Mouse (Mus musculus) neural tube, embryonic 13.5 days (tissue): ENCODE results near the gene Dab1. TPM values are rescaled to one million over a fixed set of nuclear protein-coding genes. Genes with fewer than 3 reads are reported as not detected.

Source experiments
- ATAC-seq: fragments of 200-750 bp; cut with Nextera tagmentation; 2 replicates; pipeline ENCODE4 v1.8.0; 2017; ENCODE audit warnings: low read depth, mild to moderate bottlenecking, moderate TSS enrichment, moderate library complexity
- H3K27ac ChIP-seq: fragments of 300-500 bp; sonication (generic); replicated peaks from 2 replicates; pipeline ENCODE4 v1.5.1; 2015; ENCODE audit warnings: moderate library complexity, mild to moderate bottlenecking, inconsistent platforms
- H3K27me3 ChIP-seq: fragments of 300-500 bp; sonication (generic); 2 replicates; pipeline ENCODE4 v1.6.1; 2015; ENCODE audit warnings: mild to moderate bottlenecking, inconsistent platforms
- H3K36me3 ChIP-seq: fragments of 300-500 bp; sonication (generic); 2 replicates; pipeline ENCODE4 v1.6.1; 2015; ENCODE audit warnings: mild to moderate bottlenecking, inconsistent platforms
- H3K4me1 ChIP-seq: fragments of 300-500 bp; sonication (generic); replicated peaks from 2 replicates; pipeline ENCODE4 v1.6.1; 2015; ENCODE audit warnings: inconsistent platforms
- H3K4me2 ChIP-seq: fragments of 300-500 bp; sonication (generic); 2 replicates; pipeline ENCODE4 v1.6.1; 2015; ENCODE audit warnings: inconsistent platforms, mild to moderate bottlenecking, moderate library complexity
- H3K4me3 ChIP-seq: fragments of 300-500 bp; sonication (generic); 2 replicates; pipeline ENCODE4 v1.5.1; 2015; ENCODE audit warnings: mild to moderate bottlenecking, inconsistent platforms
- H3K9ac ChIP-seq: fragments of 300-500 bp; sonication (generic); 2 replicates; pipeline ENCODE4 v1.6.1; 2015; ENCODE audit warnings: moderate library complexity, mild to moderate bottlenecking, inconsistent platforms
- H3K9me3 ChIP-seq: fragments of 300-500 bp; sonication (generic); 2 replicates; pipeline ENCODE4 v1.6.1; 2016; ENCODE audit warnings: inconsistent platforms
- WGBS: fragments of 180-500 bp; shearing (Covaris S2); methylation state at CpG from one replicate; pipeline ENCODE4 v1.1.7; 2015; 5-methylcytosine and 5-hydroxymethylcytosine counted together
- polyA plus RNA-seq: library from polyadenylated mRNA; unstranded; fragments of >200 nt; fragmentation: Nextera tagmentation; extraction: Ambion mirVana; gene quantifications from 2 replicates; pipeline ENCODE4 v1.2.1, GENCODE M21; 2015

Gene Dab1
- polyA plus RNA-seq, 1 experiment from 2014 or later: 46.6 TPM

- Histone ChIP-seq H3K4me3 (no peak overlapping the region), H3K27me3 (no peaks in the 10 kb centered on the region), H3K9ac (no peak overlapping the region), H3K4me1 (peaks cover 22% of the 10 kb centered on the region), H3K4me2 (no peak overlapping the region), H3K36me3 (no peaks in the 10 kb centered on the region), H3K9me3 (no peaks in the 10 kb centered on the region), H3K27ac (no peak overlapping the region)
- ATAC-seq: no peak
- 46% methylated on average over 8 of the region's 8 CpGs for WGBS
Observed at GRCm38 (mm10) chr4:104522324-104522723, 903.2 kb downstream of the Dab1 start.

DNA sequence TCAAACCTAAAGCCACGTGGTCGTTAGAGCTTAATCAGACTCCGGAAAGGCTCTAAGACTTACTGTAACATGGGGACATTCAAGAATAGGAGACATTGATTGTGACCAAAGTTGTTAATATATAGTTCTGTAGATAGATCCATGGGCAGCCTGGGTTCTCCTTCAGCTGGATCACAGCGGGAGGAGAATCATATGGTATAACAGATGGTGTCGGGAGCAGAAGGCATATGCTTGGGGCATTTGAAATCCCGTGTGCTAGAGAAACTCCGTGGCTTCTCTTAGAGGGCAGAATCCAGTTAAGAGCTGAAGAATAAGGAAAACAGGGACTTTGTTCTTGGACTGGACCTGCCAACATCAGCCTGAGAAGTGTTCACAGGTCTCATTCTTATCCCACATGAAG, 904.6 kb downstream of the Dab1 start:
- WGBS: 77% methylated on average over 7 of the region's 7 CpGs
- Histone ChIP-seq H3K9me3 (no peaks in the 10 kb centered on the region), H3K27ac (no peak overlapping the region), H3K36me3 (no peaks in the 10 kb centered on the region), H3K4me1 (peaks cover 22% of the 10 kb centered on the region), H3K9ac (no peak overlapping the region), H3K27me3 (no peaks in the 10 kb centered on the region), H3K4me3 (no peak overlapping the region), H3K4me2 (no peak overlapping the region)
- ATAC-seq: no peak

GRCm38 (mm10) chr4:104529905-104530646, 910.9 kb downstream of the Dab1 start:
- 66% methylated on average over 4 of the region's 4 CpGs for WGBS
- Histone ChIP-seq H3K9ac (no peak overlapping the region), H3K9me3 (no peaks in the 10 kb centered on the region)

GRCm38 (mm10) chr4:104532846-104533245, 913.7 kb downstream of the Dab1 start:
- no peaks in the 10 kb centered on the region for H3K36me3 ChIP-seq
- H3K9me3 ChIP-seq: no peaks in the 10 kb centered on the region
- H3K27me3 ChIP-seq: no peaks in the 10 kb centered on the region
- H3K4me3 ChIP-seq: no peak overlapping the region
- WGBS: 95% methylated on average over 4 of the region's 4 CpGs
- H3K4me1 ChIP-seq: peaks cover 9% of the 10 kb centered on the region; the same call in 1 of the 2 replicates
- ATAC-seq: no peak
- H3K4me2 ChIP-seq: no peak overlapping the region
- no peak overlapping the region for H3K9ac ChIP-seq
- no peak overlapping the region for H3K27ac ChIP-seq

More at GRCm38 (mm10) chr4:104529905-104530646, 910.9 kb downstream of the Dab1 start:
- H3K27ac ChIP-seq: no peak overlapping the region
- H3K4me1 ChIP-seq: peaks cover 6% of the 10 kb centered on the region; the same call in 1 of the 2 replicates
- H3K36me3 ChIP-seq: no peaks in the 10 kb centered on the region
- peak; percentile 61; the same call in 1 of the 2 replicates for ATAC-seq
- H3K4me3 ChIP-seq: no peak overlapping the region
- no peak overlapping the region for H3K4me2 ChIP-seq
- H3K27me3 ChIP-seq: no peaks in the 10 kb centered on the region

GRCm38 (mm10) chr4:104538420-104538819, 919.3 kb downstream of the Dab1 start:
- Histone ChIP-seq H3K4me3 (no peak overlapping the region), H3K27ac (no peak overlapping the region), H3K27me3 (no peaks in the 10 kb centered on the region), H3K9me3 (no peaks in the 10 kb centered on the region), H3K4me2 (no peak overlapping the region), H3K4me1 (0 out of 2 replicates have a peak, but pooled peaks cover 4% of the 10 kb centered on the region), H3K36me3 (no peaks in the 10 kb centered on the region), H3K9ac (no peak overlapping the region)
- no peak for ATAC-seq
- WGBS: 81% methylated on average over 3 of the region's 3 CpGs

DNA sequence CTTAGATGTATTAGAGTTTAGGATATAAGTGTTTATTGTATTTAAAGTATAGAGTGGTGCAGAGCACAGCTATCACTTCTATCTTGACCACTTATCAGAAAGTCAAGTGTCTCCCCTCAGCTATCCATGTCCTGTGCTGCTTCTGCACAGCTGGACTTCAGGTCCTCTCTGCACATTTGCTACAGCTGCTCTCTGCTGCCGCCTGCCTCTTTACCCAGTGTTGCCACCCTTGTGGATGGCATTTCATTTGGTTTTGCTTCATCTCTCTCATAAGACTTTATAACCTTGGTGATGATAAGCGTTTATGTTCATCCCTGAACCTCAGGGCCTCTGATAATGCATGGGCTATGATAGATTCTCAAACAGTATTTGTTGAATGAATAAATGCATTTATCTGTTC, 919.9 kb downstream of the Dab1 start:
- Histone ChIP-seq H3K9me3 (no peaks in the 10 kb centered on the region), H3K27ac (no peak overlapping the region), H3K36me3 (no peaks in the 10 kb centered on the region), H3K9ac (no peak overlapping the region), H3K27me3 (no peaks in the 10 kb centered on the region), H3K4me1 (0 out of 2 replicates have a peak, but pooled peaks cover 4% of the 10 kb centered on the region), H3K4me2 (no peak overlapping the region), H3K4me3 (no peak overlapping the region)
- 80% methylated on average over 2 of the region's 2 CpGs for WGBS
- no peak for ATAC-seq

DNA sequence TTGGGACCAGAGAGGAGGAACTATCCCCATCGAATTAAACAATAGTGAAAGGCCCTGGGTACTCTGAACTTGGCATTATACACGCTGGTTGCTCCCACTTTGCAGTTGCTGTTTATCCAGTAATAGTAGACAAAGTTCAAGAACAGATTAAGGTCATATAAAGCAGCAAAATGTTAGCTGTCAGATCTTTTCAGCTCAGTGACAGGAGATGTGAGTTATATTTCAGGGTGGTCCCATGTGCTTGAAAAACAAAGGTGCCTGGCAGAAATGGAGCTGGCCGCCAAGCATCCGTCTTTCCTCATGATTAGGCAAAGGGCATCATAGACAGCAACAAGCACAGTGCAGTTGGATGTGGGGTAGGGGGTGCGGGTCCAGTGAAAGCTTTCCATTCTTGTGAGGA, 927.9 kb downstream of the Dab1 start:
- 52% methylated on average over 5 of the region's 5 CpGs for WGBS
- no peaks in the 10 kb centered on the region for H3K9me3 ChIP-seq
- no peaks in the 10 kb centered on the region for H3K27me3 ChIP-seq
- H3K9ac ChIP-seq: no peak overlapping the region
- H3K27ac ChIP-seq: no peak overlapping the region
- no peak overlapping the region for H3K4me3 ChIP-seq
- no peaks in the 10 kb centered on the region for H3K4me1 ChIP-seq
- no peaks in the 10 kb centered on the region for H3K36me3 ChIP-seq
- H3K4me2 ChIP-seq: no peak overlapping the region
- ATAC-seq: no peak

DNA sequence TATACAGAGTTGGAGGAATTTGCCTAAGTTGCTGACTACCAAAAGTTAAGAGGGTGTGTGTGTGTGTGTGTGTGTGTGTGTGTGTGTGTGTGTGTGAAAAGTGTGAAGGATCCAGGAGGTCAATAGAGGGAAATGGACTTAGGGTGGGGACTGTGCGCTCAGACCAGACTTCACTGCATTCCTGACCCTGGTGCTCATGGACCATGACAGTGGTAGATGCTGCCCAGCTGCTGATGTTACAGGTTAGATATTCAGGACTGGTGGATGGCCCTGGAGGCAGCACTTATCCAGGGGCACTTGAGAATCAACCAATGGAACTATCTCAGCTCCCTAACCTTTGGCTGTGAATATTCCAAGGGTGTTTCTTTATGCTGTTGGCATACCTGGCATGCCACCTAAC, 929.1 kb downstream of the Dab1 start:
- H3K4me3 ChIP-seq: no peak overlapping the region
- no peak overlapping the region for H3K4me2 ChIP-seq
- 100% methylated on average over 1 of the region's 1 CpGs for WGBS

GRCm38 (mm10) chr4:104550581-104551205, 931.5 kb downstream of the Dab1 start:
- Histone ChIP-seq H3K4me1 (no peaks in the 10 kb centered on the region; the same call in 1 of the 2 replicates), H3K36me3 (no peaks in the 10 kb centered on the region), H3K9ac (no peak overlapping the region), H3K9me3 (no peaks in the 10 kb centered on the region), H3K4me3 (no peak overlapping the region), H3K27ac (no peak overlapping the region), H3K4me2 (no peak overlapping the region), H3K27me3 (no peaks in the 10 kb centered on the region)
- ATAC-seq: no peak
- 75% methylated on average over 4 of the region's 4 CpGs for WGBS

More for the DNA sequence above, 929.1 kb downstream of the Dab1 start:
- Histone ChIP-seq H3K27ac (no peak overlapping the region), H3K9me3 (no peaks in the 10 kb centered on the region), H3K27me3 (no peaks in the 10 kb centered on the region), H3K36me3 (no peaks in the 10 kb centered on the region), H3K4me1 (no peaks in the 10 kb centered on the region), H3K9ac (no peak overlapping the region)
- no peak for ATAC-seq

GRCm38 (mm10) chr4:104551390-104552070, 932.4 kb downstream of the Dab1 start:
- Histone ChIP-seq H3K4me1 (no peaks in the 10 kb centered on the region; the same call in 1 of the 2 replicates), H3K36me3 (no peaks in the 10 kb centered on the region), H3K9ac (no peak overlapping the region), H3K4me3 (no peak overlapping the region), H3K9me3 (no peaks in the 10 kb centered on the region), H3K27me3 (no peaks in the 10 kb centered on the region), H3K4me2 (no peak overlapping the region), H3K27ac (no peak overlapping the region)
- ATAC-seq: no peak
- WGBS: 87% methylated on average over 17 of the region's 17 CpGs

- H3K9ac ChIP-seq: no peak overlapping the region
- 49% methylated on average over 2 of the region's 2 CpGs for WGBS
Observed at GRCm38 (mm10) chr4:104555408-104555807, 936.2 kb downstream of the Dab1 start.

GRCm38 (mm10) chr4:104563512-104563911, 944.4 kb downstream of the Dab1 start:
- Histone ChIP-seq H3K36me3 (no peaks in the 10 kb centered on the region), H3K27me3 (no peaks in the 10 kb centered on the region), H3K4me3 (no peak overlapping the region), H3K9ac (no peak overlapping the region), H3K9me3 (no peaks in the 10 kb centered on the region), H3K4me1 (no peaks in the 10 kb centered on the region), H3K27ac (no peak overlapping the region), H3K4me2 (no peak overlapping the region)
- WGBS: 76% methylated on average over 5 of the region's 5 CpGs
- ATAC-seq: no peak

More at GRCm38 (mm10) chr4:104555408-104555807, 936.2 kb downstream of the Dab1 start:
- Histone ChIP-seq H3K4me3 (no peak overlapping the region), H3K36me3 (no peaks in the 10 kb centered on the region), H3K27me3 (no peaks in the 10 kb centered on the region), H3K4me1 (no peaks in the 10 kb centered on the region; the same call in 1 of the 2 replicates), H3K27ac (no peak overlapping the region), H3K4me2 (no peak overlapping the region), H3K9me3 (no peaks in the 10 kb centered on the region)
- no peak for ATAC-seq
